27 mouse cellular contexts compared by ENCODE assay signal in genomic region chr10:61378698-61379097, GRCm38 (mm10). TPM values are rescaled to one million over a fixed set of nuclear protein-coding genes. Genes with fewer than 3 reads are reported as not detected.
DNase-seq lines count a peak whose midpoint lies in the region; ATAC-seq and TF ChIP-seq lines count a peak whose summit lies in the region.
"Had no signal": no experiment of that assay in that cellular context is flagged by ENCODE, and none has a peak within 500 bp of the region (broad histone marks: within the 10 kb centered on the region; RNA-seq: fewer than 3 reads in every experiment).

No protein-coding gene starts in this region.

- TF ChIP-seq CTCF in gastrocnemius, adult 2 months (IDR thresholded peaks at IDR 0.05): no peak
- no peak for TF ChIP-seq CTCF in kidney, adult 2 months (conservative IDR thresholded peaks at IDR 0.05; ENCODE audit: insufficient read depth, insufficient read length, low read depth, low read length)

- peak overlapping the region; percentile 91 for H3K27ac ChIP-seq in gastrocnemius, adult 2 months
- H3K27ac ChIP-seq in heart, embryonic 15.5 days: peak overlapping the region; percentile 1; the same call in 1 of the 2 replicates
- H3K27ac ChIP-seq in kidney, adult 2 months (ENCODE audit: insufficient read depth, low read depth, low read length): no peak overlapping the region
- H3K27ac ChIP-seq in brown adipose tissue, adult 24 weeks (replicated peaks; ENCODE audit: low read depth, low read length): peak overlapping the region; percentile 91
- H3K27ac ChIP-seq: embryonic facial prominence, embryonic 12.5 days; forebrain, embryonic 15.5 days; limb, embryonic 13.5 days; lung, embryonic 15.5 days; midbrain, embryonic 12.5 days; neural tube, embryonic 15.5 days had no signal

- no peaks in the 10 kb centered on the region for H3K9me3 ChIP-seq in heart, embryonic 15.5 days (replicated peaks)
- H3K9me3 ChIP-seq: embryonic facial prominence, embryonic 12.5 days; lung, embryonic 15.5 days; midbrain, embryonic 12.5 days; neural tube, embryonic 15.5 days had no signal

- no peak for TF ChIP-seq POLR2A in kidney, adult 2 months (IDR thresholded peaks at IDR 0.05; ENCODE audit: low read depth, low read length)

- DNase-seq in gastrocnemius, adult 2 months: no peak
- no peak for DNase-seq in gastrocnemius, postnatal 36 days
- no peak for DNase-seq in heart, postnatal 25 days (ENCODE audit: low spot score)
- DNase-seq in kidney, postnatal 10 days: peak; percentile 34
- no peak for DNase-seq in kidney, adult 2 months
- DNase-seq: adrenal gland, adult 8-10 months; cerebellum, adult 11-12 months; cerebellum, adult 9-11 months; embryo, embryonic 11 days; kidney, postnatal 36 days; retina, postnatal 1 day; right cerebral cortex, postnatal 14 days; thymus, postnatal 4 days had no signal

- H3K36me3 ChIP-seq in heart, embryonic 15.5 days: no peaks in the 10 kb centered on the region
- no peaks in the 10 kb centered on the region for H3K36me3 ChIP-seq in kidney, adult 2 months (ENCODE audit: control insufficient read depth, insufficient read depth, low read length)
- H3K36me3 ChIP-seq: embryonic facial prominence, embryonic 12.5 days; forebrain, embryonic 15.5 days; hindbrain, embryonic 13.5 days; limb, embryonic 13.5 days; lung, embryonic 15.5 days; midbrain, embryonic 12.5 days; neural tube, embryonic 15.5 days had no signal

- H3K9ac ChIP-seq in heart, embryonic 15.5 days: no peak overlapping the region
- H3K9ac ChIP-seq: embryonic facial prominence, embryonic 12.5 days; forebrain, embryonic 15.5 days; hindbrain, embryonic 13.5 days; limb, embryonic 13.5 days; lung, embryonic 15.5 days; midbrain, embryonic 12.5 days; neural tube, embryonic 15.5 days had no signal

- H3K27me3 ChIP-seq in heart, embryonic 15.5 days: no peaks in the 10 kb centered on the region
- no peaks in the 10 kb centered on the region for H3K27me3 ChIP-seq in kidney, adult 2 months (replicated peaks; ENCODE audit: control insufficient read depth, insufficient read depth, low read length)
- H3K27me3 ChIP-seq: forebrain, embryonic 15.5 days; lung, embryonic 15.5 days; neural tube, embryonic 15.5 days had no signal

- H3K4me3 ChIP-seq in gastrocnemius, adult 2 months: peak overlapping the region; percentile 3; the same call in 1 of the 2 replicates
- no peak overlapping the region for H3K4me3 ChIP-seq in heart, embryonic 15.5 days
- H3K4me3 ChIP-seq in kidney, adult 2 months (ENCODE audit: insufficient read depth, low read depth, low read length): no peak overlapping the region
- no peak overlapping the region; the same call in 1 of the 2 replicates for H3K4me3 ChIP-seq in brown adipose tissue, adult 24 weeks (ENCODE audit: insufficient read depth, low read depth, low read length)
- H3K4me3 ChIP-seq: embryonic facial prominence, embryonic 12.5 days; forebrain, embryonic 15.5 days; limb, embryonic 13.5 days; lung, embryonic 15.5 days; midbrain, embryonic 12.5 days; neural tube, embryonic 15.5 days had no signal

- H3K4me2 ChIP-seq in heart, embryonic 15.5 days: no peak overlapping the region
- H3K4me2 ChIP-seq: embryonic facial prominence, embryonic 12.5 days; forebrain, embryonic 15.5 days; limb, embryonic 13.5 days; liver, embryonic 11.5 days; lung, embryonic 15.5 days; midbrain, embryonic 12.5 days had no signal

- no peak for ATAC-seq in heart, embryonic 15.5 days (replicated peaks; ENCODE audit: insufficient number of reproducible peaks, insufficient read depth, low FRiP score, low read depth)
- ATAC-seq: forebrain, embryonic 15.5 days; intestine, postnatal 0 days had no signal

- WGBS in heart, embryonic 15.5 days: 75% methylated on average over 5 of the region's 5 CpGs
- WGBS in kidney, adult 2 months: 68% methylated on average over 5 of the region's 5 CpGs

- intact Hi-C loops in gastrocnemius, adult 2 months (cut with DNase I): no loop called here
- intact Hi-C loops in gastrocnemius, postnatal 36 days (cut with DNase I): no loop called here
- intact Hi-C loops in heart, postnatal 25 days (cut with DNase I): no loop called here

- peaks cover 82% of the 10 kb centered on the region for H3K4me1 ChIP-seq in heart, embryonic 15.5 days (replicated peaks)
- H3K4me1 ChIP-seq in kidney, adult 2 months (ENCODE audit: control insufficient read depth, insufficient read depth, low read length): peaks cover 25% of the 10 kb centered on the region
- peaks cover 41% of the 10 kb centered on the region for H3K4me1 ChIP-seq in brown adipose tissue, adult 24 weeks (ENCODE audit: control insufficient read depth, insufficient read depth, insufficient read length, low read length)

RNA-seq across cellular contexts. Expression of gene Pald1, which starts 4.6 kb away (rescaled TPM):
- total RNA-seq in gastrocnemius, adult 2 months (2021): 1 to 10 TPM; 4.0 to 7.2 TPM
- total RNA-seq in gastrocnemius, postnatal 36 days (2021): 1 to 10 TPM; 4.4 to 4.5 TPM
- 21.8 and 25.9 TPM in 2 replicates for polyA plus RNA-seq in heart, embryonic 15.5 days (2015; fragmentation: Nextera tagmentation; extraction: Ambion mirVana)
- 10 to 100 TPM; 16.1 to 21.9 TPM for total RNA-seq in heart, postnatal 25 days (2021)
- 8.8 and 10.8 TPM in 2 replicates for polyA plus RNA-seq in kidney, adult 2 months (2012; rRNA removed)
- polyA plus RNA-seq in brown adipose tissue, adult 24 weeks (2012; ENCODE audit: insufficient read depth, insufficient read length, missing spikeins): 22.9 and 31.9 TPM in 2 replicates

RNA-seq across cellular contexts. Expression of gene Nodal, which starts 39.1 kb away (rescaled TPM):
- total RNA-seq in gastrocnemius, adult 2 months (2021): under 1 TPM in 1 of 2 experiments, not detected in 1; 0.15 TPM
- total RNA-seq in gastrocnemius, postnatal 36 days (2021): under 1 TPM in 1 of 2 experiments, not detected in 1; 0.12 TPM
- 0.09 TPM in 2 replicates for polyA plus RNA-seq in heart, embryonic 15.5 days (2015; fragmentation: Nextera tagmentation; extraction: Ambion mirVana)
- under 1 TPM in 1 of 2 experiments, not detected in 1; 0.10 TPM for total RNA-seq in heart, postnatal 25 days (2021)
- polyA plus RNA-seq in kidney, adult 2 months (2012; rRNA removed): 0.06 and 0.12 TPM in 2 replicates
- polyA plus RNA-seq in brown adipose tissue, adult 24 weeks (2012; ENCODE audit: insufficient read depth, insufficient read length, missing spikeins): not detected in 2 replicates
- total RNA-seq: adrenal gland, adult 8-10 months; megakaryocyte, adult 5-6 weeks had no signal
- polyA plus RNA-seq: hindbrain, embryonic 13.5 days; midbrain, embryonic 12.5 days; small intestine, adult 2 months; stomach, embryonic 14.5 days had no signal
